Mouse (Mus musculus) liver, embryonic 12.5 days (tissue): ENCODE data around the gene Glipr1l1. TPM values are rescaled to one million over a fixed set of nuclear protein-coding genes. Genes with fewer than 3 reads are reported as not detected.
"Not testable (repeated sequence)": the region's sequence is repeated elsewhere in the genome, so short reads cannot be mapped to it uniquely, and the experiment has no call there.

Experiments
- ATAC-seq: fragments of 200-750 bp; cut with Nextera tagmentation; 2 replicates; pipeline ENCODE4 v1.8.0; 2017; ENCODE audit warnings: moderate number of reproducible peaks, mild to moderate bottlenecking, moderate library complexity
- H3K27ac ChIP-seq: fragments of 300-500 bp; sonication (generic); 2 replicates; pipeline ENCODE4 v1.5.1; 2016; ENCODE audit warnings: mild to moderate bottlenecking
- H3K27me3 ChIP-seq: fragments of 300-500 bp; sonication (generic); replicated peaks from 2 replicates; pipeline ENCODE4 v1.6.1; 2016; ENCODE audit warnings: mild to moderate bottlenecking, moderate library complexity
- H3K36me3 ChIP-seq: fragments of 300-500 bp; sonication (generic); 2 replicates; pipeline ENCODE4 v1.6.1; 2016; ENCODE audit warnings: mild to moderate bottlenecking, moderate library complexity
- H3K4me1 ChIP-seq: fragments of 300-500 bp; sonication (generic); 2 replicates; pipeline ENCODE4 v1.6.1; 2016
- H3K4me2 ChIP-seq: fragments of 300-500 bp; sonication (generic); 2 replicates; pipeline ENCODE4 v1.6.1; 2016; ENCODE audit warnings: mild to moderate bottlenecking, moderate library complexity
- H3K4me3 ChIP-seq: fragments of 300-500 bp; sonication (generic); 2 replicates; pipeline ENCODE4 v1.5.1; 2016; ENCODE audit warnings: mild to moderate bottlenecking, moderate library complexity
- H3K9ac ChIP-seq: fragments of 300-500 bp; sonication (generic); 2 replicates; pipeline ENCODE4 v1.6.1; 2016; ENCODE audit warnings: mild to moderate bottlenecking, moderate library complexity
- H3K9me3 ChIP-seq: fragments of 300-500 bp; sonication (generic); replicated peaks from 2 replicates; pipeline ENCODE4 v1.6.1; 2016; ENCODE audit warnings: mild to moderate bottlenecking, moderate library complexity
- WGBS: fragments of 180-500 bp; shearing (Covaris S2); methylation state at CpG from one replicate; pipeline ENCODE4 v1.1.7; 2016; ENCODE audit not compliant: insufficient replicate concordance; 5-methylcytosine and 5-hydroxymethylcytosine counted together
- polyA plus RNA-seq: library from polyadenylated mRNA; unstranded; fragments of >200 nt; fragmentation: Nextera tagmentation; extraction: Ambion mirVana; gene quantifications from 2 replicates; pipeline ENCODE4 v1.2.1, GENCODE M21; 2016

Gene Glipr1l1
- polyA plus RNA-seq, 1 experiment from 2014 or later: not detected

- not testable (repeated sequence) for H3K36me3 ChIP-seq
Measured at GRCm38 (mm10) chr10:112127682-112128230, 67.8 kb downstream of the Glipr1l1 start.

More at GRCm38 (mm10) chr10:112127682-112128230, 67.8 kb downstream of the Glipr1l1 start:
- not testable (repeated sequence) for H3K9ac ChIP-seq, H3K4me2 ChIP-seq, H3K27ac ChIP-seq, H3K4me3 ChIP-seq, H3K27me3 ChIP-seq, H3K9me3 ChIP-seq, ATAC-seq, H3K4me1 ChIP-seq
- WGBS: 64% methylated on average over 6 of the region's 6 CpGs

Other genes starting within 250 kb of the Glipr1l1 start
- gene Krr1, start 87.5 kb upstream of the Glipr1l1 start, polyA plus RNA-seq: 37.1 and 40.0 TPM in 2 replicates
- 6.3 and 6.9 TPM in 2 replicates for gene Glipr1, start 57.6 kb upstream of the Glipr1l1 start, polyA plus RNA-seq
- gene Glipr1l2, start 23.2 kb downstream of the Glipr1l1 start, polyA plus RNA-seq: not detected in 2 replicates
- gene Glipr1l3, start 100.1 kb downstream of the Glipr1l1 start, polyA plus RNA-seq: not detected in 2 replicates
- gene Caps2, start 103.4 kb downstream of the Glipr1l1 start, polyA plus RNA-seq: 0.07 TPM in 1 of 2 replicates, not detected in the other
- 0.07 TPM in 1 of 2 replicates, not detected in the other for gene Kcnc2, start 210.9 kb downstream of the Glipr1l1 start, polyA plus RNA-seq